Mouse (Mus musculus): ENCODE measurements around the gene Bmp8a.
A peak's percentile ranks its signal among the peaks of the same experiment; 100 is the strongest.
"Not testable (repeated sequence)": the region's sequence is repeated elsewhere in the genome, so short reads cannot be mapped to it uniquely, and the experiment has no call there.

Bmp8a gene

DNA sequence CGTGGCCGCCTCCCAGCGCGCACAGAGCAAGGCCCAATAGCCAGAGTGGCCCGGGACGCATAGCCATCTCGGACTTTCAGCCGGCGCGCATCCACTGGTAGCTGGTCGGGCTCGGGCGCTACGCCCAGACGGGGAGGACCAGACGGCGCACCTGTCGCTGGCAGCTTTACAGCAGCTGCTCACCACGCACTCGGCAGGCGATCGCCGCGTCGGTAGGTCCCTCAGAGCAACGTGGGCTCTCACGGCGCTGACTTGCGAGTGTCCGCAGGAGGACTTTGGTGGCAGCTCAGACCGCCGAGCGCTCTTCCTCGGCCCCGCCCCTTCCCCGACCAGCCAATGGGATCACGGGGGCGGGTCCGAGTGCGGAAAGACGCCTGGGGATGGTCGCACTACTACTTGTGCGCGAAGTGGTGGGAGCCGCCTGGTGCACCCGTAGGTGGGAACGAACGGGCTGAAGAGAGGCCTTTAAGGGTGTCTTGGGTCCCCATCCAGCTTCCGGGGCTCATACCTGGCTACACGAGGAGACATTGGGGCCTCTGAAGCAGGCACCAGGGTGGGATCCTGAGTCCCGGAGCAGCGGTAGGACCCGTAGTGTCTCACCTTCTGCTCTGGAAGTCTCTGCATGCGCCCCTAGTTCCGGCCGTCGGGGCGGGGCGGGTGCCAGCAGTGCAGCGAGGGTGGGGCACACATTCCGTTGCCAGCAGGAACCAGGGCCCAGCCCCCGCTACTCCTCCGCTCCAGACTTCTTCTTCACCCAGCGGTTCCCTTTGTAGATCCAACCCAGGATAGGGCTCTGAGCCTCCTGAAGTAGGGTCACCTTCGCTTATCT is at the start of gene Bmp8a:
Gene Bmp8a (minus strand): TSS at position 611 of the 829 bp plus-strand sequence.
- peak; percentile 59 to 68 for DNase-seq

GRCm38 (mm10) chr4:123392187-123392586 is 49.1 kb upstream of the Bmp8a start:
- DNase-seq: peak; percentile 18 to 26

DNA sequence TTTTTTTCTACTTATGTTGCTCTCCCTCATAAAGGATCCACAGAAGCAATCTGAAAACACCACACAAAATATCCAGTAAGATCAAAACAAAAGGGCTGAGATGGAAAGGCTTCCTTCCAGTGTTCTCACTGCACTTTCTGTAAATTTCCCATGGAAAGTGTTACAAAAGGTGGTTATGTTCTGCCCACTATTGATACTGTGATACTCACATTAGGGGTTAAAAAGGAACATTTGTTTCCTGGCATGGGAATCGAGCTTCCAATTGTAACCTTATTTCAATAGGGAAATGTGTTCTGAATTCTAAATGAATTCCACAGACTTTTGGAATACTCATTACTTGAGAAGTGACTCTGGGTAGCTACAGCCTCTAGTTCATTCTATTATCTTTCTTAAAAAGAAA is 42.0 kb upstream of the Bmp8a start:
- no peak for DNase-seq

GRCm38 (mm10) chr4:123383173-123383572 is 40.1 kb upstream of the Bmp8a start:
- DNase-seq: no peak

DNA sequence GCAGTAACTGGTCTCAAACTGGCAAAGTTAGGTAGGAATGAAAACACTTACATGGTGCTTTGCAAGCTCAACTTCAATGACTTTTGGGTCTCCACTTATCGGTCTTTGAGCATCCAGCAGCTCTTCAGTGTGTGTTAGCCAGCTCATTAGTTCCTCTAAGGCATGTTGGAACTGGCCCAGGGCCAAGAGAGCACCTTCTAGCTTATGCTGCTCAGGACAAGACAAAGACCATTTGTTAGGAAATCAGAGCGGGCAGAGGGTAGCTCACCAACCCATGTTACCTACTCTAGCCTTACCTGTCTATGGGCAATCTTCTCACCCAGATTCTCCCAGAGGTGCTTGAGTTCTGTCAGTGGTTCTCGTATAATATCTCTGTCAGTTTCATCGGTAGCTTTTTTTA is 39.0 kb upstream of the Bmp8a start:
- DNase-seq: peak; percentile 27 to 37

DNA sequence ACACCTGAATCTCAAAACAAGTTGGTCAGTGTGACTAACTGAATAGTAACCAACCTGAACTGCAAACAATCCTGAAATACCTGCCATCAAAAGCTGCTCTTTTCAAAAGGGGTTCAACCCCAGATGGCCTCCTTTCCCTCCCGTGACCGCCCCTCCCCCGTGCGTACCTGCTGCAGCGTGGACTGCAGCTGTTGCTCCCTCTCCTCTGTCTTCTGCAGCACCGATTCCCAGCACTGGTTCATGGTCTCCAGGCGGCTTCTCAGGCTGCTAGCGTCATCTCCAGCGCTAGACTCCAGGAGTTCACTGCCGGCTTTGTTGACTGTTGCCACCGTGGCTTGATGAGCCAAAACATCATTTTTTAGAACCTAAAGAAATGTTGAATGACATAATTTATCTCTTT is 38.5 kb upstream of the Bmp8a start:
- peak in 1 of 2 experiments; percentile 13 for DNase-seq

GRCm38 (mm10) chr4:123376031-123376430 is 33.0 kb upstream of the Bmp8a start:
- no peak for DNase-seq

GRCm38 (mm10) chr4:123374316-123375008 is 31.4 kb upstream of the Bmp8a start:
- DNase-seq: no peak

- no peak for DNase-seq
Measured at GRCm38 (mm10) chr4:123363555-123363954, 20.5 kb upstream of the Bmp8a start.

- no peak for DNase-seq
Measured at GRCm38 (mm10) chr4:123360771-123361170, 17.7 kb upstream of the Bmp8a start.

GRCm38 (mm10) chr4:123358613-123359012 is 15.6 kb upstream of the Bmp8a start:
- DNase-seq: no peak

DNA sequence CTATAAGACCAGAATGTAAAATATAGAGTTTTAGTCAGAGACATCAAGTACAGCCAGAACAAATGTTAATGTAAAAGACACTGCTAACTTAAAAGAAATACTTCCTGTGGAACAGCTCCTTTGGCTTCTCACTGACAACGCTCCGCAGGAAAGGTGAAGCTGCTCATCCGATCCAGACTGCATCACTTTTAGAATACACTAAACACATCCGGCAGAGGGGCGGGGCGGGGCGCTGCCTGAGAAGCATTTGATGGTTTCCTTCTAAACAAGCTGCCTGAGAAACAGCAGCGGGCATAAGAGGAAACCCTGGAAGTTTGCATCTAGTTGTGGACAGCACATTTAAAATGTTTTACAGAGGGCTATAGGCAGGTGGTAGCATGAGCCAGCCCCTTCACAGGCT is 12.9 kb upstream of the Bmp8a start:
- DNase-seq: no peak

DNA sequence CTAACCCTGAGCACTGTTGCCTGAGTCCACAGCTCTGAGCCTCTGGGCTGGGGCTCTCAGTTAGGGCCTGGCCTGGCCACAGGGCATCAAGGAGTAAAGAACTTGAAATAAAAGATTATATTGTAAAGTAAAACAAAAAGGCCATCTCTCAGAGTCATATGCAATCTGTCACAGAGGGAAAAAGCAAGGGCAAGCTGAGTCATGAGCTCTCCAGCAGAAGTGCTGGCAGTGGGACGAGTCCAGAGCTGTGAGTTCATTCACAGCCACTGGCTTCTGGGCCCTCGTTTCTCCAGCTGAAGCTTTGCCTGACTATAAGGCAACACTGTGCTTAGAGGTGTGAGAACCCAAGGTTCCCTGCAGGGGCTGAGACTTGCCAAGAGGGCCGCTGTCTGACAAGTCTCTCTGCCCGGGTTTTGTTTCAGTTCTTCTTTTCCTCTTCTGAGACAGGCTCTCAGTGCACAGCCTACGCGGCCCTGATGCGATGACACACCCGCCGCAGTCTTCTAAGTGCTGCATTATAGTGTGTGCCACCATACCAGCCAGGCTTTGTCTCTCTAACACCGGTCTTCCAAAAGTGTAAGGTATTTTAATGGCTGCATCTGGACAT is 10.3 kb upstream of the Bmp8a start:
- no peak for DNase-seq

GRCm38 (mm10) chr4:123343471-123343789 is 378 bp upstream of the Bmp8a start:
- DNase-seq: no peak

- DNase-seq: no peak
Measured at GRCm38 (mm10) chr4:123342091-123342641, 886 bp downstream of the Bmp8a start.

DNA sequence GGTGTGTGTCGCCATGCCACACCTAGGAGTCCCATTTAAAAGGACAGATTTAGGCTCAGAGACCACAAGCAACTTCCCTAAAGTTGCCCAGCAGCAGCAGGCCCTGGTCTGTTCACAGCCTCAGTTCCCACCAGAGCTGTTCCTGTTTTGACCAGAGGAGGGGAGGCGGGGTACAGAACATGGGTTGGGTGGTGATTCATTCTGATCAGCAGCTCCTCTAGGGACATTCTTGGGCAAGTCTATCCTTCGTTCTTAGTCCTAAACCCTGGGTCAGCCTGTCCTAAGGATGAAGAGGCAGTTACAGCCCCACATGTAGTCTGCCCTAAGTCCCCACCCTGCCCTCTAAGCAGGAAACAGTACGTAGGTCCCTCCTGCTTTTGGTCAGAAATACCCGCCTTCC is 2.8 kb downstream of the Bmp8a start:
- no peak for DNase-seq

DNA sequence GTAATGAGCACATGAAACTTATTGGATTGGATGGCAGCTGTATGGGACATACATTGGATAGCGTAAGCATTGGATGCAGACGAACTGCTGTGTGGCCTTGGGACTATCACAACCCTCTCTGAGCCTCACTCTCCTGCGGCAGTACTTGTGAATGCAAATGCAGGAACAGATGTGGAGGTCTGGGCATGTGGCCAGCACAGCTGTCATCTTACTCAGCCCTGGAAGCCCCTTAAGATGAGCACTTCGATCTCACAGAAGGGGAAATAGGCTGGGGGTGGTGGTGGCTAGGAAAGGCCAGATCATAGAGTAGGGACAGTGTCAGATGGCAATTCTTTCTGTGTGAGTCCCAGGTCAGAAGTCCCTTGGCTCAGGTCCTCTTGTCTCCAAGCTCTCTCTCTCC is 5.4 kb downstream of the Bmp8a start:
- no peak for DNase-seq

DNA sequence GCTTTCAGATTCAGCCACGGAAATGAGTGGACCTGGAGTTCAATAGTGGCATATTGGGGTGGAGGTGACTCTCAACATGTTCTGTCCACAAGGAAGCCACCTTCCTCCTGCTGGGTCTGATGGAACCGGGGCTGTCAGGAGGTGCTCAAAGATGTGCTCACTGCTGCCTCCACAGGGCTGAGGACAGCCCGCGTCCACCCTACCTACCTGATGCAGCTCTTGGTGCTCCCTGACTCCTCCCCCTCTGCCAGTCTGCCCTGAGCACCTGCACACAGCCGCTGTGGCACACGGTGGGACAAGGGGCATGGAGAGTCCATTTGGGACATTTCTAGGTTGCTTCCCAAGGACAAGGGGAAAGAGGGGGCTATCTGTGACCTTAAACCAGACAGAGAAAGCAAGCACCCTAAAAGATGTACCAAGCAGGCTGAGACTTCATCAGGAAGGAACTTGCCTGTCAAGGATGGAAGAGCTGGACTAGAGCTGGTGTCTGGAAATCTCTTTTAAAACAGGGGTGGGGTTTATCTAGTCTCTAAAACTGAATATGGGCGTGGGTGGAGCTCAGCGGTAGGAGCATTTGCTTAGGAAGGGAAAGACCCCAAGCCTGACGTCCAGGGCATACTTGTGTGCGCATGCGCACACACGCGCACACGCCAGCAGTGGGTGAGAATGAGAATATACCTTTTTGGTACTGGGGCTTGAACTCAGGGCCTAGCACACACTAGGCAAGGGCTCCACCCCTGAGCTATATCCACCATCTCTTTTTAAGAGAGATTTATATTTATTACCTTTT is 7.1 kb downstream of the Bmp8a start:
- DNase-seq: no peak

DNA sequence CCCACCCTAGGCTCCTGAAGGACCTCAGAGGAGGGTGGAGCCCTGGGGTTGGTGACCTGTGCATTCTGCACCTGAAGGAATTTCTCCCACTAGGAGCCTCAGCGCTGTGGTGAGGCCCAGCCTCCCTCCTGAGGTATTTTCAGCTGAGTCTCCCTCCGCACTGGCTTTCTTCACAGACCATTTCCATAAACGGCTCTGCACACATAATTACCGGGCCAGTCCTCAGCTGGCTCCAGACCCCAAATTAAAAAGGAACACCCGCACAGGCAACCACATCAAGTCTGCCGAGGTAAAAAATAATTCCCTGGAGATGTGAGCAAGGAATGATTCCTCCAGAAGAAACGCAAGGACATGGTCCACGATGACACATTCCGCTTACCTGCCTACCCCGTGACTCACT is 7.8 kb downstream of the Bmp8a start:
- DNase-seq: not testable (repeated sequence)

DNA sequence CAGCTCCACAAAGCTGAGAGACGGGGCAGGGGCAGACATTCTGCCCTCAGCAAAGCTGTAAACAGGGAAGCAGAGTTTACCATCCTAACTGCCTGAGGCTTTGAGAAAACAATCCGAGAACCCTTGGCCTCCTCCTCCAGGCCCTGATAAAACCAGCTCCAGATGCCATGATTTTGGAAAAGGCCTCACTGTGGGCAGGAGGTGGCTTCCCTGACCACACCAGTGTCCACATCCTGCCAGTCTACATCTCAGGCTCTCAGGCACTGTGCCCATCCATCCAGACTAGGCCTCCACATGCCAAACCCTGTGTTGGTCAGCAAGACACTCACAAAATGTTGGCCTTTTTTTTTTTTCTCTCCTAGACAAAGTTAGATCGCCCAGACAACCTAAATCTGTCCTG is 8.9 kb downstream of the Bmp8a start:
- DNase-seq: no peak

- no peak for DNase-seq
Measured at GRCm38 (mm10) chr4:123333151-123333550, 9.9 kb downstream of the Bmp8a start.

GRCm38 (mm10) chr4:123331961-123332360 is 11.1 kb downstream of the Bmp8a start:
- DNase-seq: not testable (repeated sequence)

DNA sequence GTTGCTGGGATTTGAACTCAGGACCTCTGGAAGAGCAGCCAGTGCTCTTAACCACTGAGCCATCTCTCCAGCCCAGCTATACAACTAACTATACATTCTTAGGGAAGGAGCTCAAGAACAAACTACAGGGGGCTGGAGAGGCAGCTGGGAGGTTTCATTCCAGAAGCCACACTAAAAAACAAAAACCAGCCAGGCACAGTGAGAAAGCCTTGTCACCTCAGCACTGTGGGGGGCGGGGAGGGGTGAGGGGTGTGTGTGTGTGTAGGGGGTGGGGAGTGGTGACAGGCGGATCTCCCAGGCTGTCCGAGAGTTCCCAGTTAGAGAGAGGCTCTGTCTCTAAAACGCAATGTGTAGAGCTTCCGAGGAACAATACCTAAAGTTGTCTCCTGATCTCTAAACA is 11.7 kb downstream of the Bmp8a start:
- DNase-seq: no peak

Measured in cerebellum, postnatal 14 days (tissue).